Mouse (Mus musculus) kidney, adult 2 months (tissue): ENCODE results near the gene Il16. TPM values are rescaled to one million over a fixed set of nuclear protein-coding genes. Genes with fewer than 3 reads are reported as not detected.

ENCODE experiments used
- DNase-seq: peaks from one replicate; pipeline ENCODE4 v3.0.0; 2021
- H3K27ac ChIP-seq: fragments of 200-500 bp; 2 replicates; pipeline ENCODE4 v1.5.1; 2012; ENCODE audit warnings: low read depth, low read length, control low read depth, inconsistent platforms; ENCODE audit not compliant: insufficient read depth
- H3K27me3 ChIP-seq: fragments of 200-500 bp; replicated peaks from 2 replicates; pipeline ENCODE4 v1.6.1; 2012; ENCODE audit warnings: mild to moderate bottlenecking, moderate library complexity, low read length, inconsistent platforms; ENCODE audit not compliant: control insufficient read depth, insufficient read depth
- H3K36me3 ChIP-seq: fragments of 200-500 bp; 2 replicates; pipeline ENCODE4 v1.6.1; 2012; ENCODE audit warnings: mild to moderate bottlenecking, moderate library complexity, low read length, inconsistent platforms; ENCODE audit not compliant: control insufficient read depth, insufficient read depth
- H3K4me1 ChIP-seq: fragments of 200-500 bp; 2 replicates; pipeline ENCODE4 v1.6.1; 2011; ENCODE audit warnings: low read length; ENCODE audit not compliant: control insufficient read depth, insufficient read depth
- H3K4me3 ChIP-seq: fragments of 200-500 bp; 2 replicates; pipeline ENCODE4 v1.5.1; 2011; ENCODE audit warnings: mild to moderate bottlenecking, low read depth, low read length, control low read depth; ENCODE audit not compliant: insufficient read depth
- CTCF ChIP-seq: fragments of 200-500 bp; conservative IDR thresholded peaks from 2 replicates; pipeline ENCODE4 v1.5.1; 2011; ENCODE audit warnings: low read depth, mild to moderate bottlenecking, control low read depth, low read length, moderate library complexity, mixed read lengths; ENCODE audit not compliant: insufficient read depth, insufficient read length
- POLR2A ChIP-seq: fragments of 200-500 bp; IDR thresholded peaks from one replicate; pipeline ENCODE4 v1.6.1; 2011; ENCODE audit warnings: low read depth, low read length, control low read depth
- WGBS: fragments of 180-500 bp; shearing (Covaris S2); methylation state at CpG from one replicate; pipeline ENCODE4 v1.1.7; 2018; 5-methylcytosine and 5-hydroxymethylcytosine counted together
- polyA plus RNA-seq: library from polyadenylated mRNA; depleted of rRNA; stranded (reverse); fragments of >200 nt; gene quantifications from 2 replicates; pipeline ENCODE4 v1.2.3, GENCODE M21; 2012

The Il16 gene
- polyA plus RNA-seq, 1 experiment: 6.9 TPM

DNA sequence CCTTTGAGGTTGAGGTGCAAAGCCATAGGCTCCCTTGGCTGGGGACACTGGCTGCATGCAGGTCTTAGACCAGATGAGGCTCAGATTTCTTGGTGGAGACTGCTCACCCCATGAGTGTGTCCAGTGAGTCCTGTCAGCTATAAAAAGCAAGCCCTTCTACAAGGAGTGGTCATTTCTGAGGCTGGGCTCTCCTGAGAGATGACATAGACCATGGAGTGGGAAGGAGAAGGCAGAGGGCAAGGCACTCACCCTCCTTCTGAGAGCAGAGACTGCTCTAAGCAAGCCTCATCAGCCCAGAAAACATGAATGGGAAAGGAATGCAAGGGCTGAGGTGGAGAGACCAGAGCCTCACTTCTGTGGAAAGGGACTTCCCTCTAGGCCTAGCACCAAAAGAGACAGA is 19.7 kb downstream of the Il16 start:
- DNase-seq: no peak
- H3K27ac ChIP-seq: no peak overlapping the region
- H3K27me3 ChIP-seq: no peaks in the 10 kb centered on the region
- TF ChIP-seq CTCF (no peak), POLR2A (no peak)
- H3K4me3 ChIP-seq: no peak overlapping the region
- no peaks in the 10 kb centered on the region for H3K36me3 ChIP-seq
- H3K4me1 ChIP-seq: no peaks in the 10 kb centered on the region

DNA sequence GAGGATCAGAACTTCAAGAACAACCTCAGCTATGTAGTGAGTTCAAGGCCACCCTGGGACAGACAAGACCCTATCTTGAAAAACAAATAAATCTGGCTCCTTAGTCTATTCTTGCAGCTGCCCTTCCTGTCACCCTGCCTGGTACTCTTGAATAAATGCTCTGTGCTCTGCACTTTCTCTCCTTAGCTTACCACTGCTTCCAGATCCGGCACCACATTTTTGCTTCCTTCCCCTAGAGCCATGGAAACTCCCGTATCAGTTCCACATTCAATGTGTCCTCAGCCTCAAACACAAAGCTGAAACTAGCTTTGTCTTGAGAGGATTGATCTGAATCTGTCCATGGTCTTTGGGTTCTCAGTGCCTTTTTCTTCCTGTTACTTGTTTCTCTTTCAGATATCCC is 21.0 kb downstream of the Il16 start:
- no peak for TF ChIP-seq POLR2A
- Histone ChIP-seq H3K27ac (no peak overlapping the region), H3K4me1 (no peaks in the 10 kb centered on the region), H3K36me3 (no peaks in the 10 kb centered on the region), H3K4me3 (no peak overlapping the region), H3K27me3 (no peaks in the 10 kb centered on the region)
- 32% methylated on average over 2 of the region's 2 CpGs for WGBS
- no peak for DNase-seq

DNA sequence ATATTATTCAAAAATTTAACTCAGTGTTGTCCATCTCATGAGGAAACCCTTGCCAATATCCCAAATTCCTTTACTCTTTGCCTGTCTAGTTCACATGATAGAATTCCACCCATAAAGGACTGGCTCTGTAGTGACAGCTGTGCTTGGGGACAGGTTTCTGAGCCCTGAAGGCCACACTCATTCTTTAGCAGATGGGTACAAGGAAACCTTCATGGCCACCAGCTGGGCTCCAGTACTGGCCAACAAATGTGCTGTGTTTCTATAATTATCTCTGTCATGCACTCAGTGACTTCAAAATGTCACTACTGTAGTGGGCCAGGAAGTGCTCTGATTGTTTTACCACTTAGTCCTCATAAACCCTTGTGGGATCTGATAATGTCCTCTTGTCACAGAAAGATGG is 21.6 kb downstream of the Il16 start:
- no peaks in the 10 kb centered on the region for H3K27me3 ChIP-seq
- DNase-seq: no peak
- TF ChIP-seq POLR2A (no peak), CTCF (no peak)
- H3K36me3 ChIP-seq: no peaks in the 10 kb centered on the region
- H3K4me1 ChIP-seq: no peaks in the 10 kb centered on the region
- no peak overlapping the region for H3K4me3 ChIP-seq
- no peak overlapping the region for H3K27ac ChIP-seq

DNA sequence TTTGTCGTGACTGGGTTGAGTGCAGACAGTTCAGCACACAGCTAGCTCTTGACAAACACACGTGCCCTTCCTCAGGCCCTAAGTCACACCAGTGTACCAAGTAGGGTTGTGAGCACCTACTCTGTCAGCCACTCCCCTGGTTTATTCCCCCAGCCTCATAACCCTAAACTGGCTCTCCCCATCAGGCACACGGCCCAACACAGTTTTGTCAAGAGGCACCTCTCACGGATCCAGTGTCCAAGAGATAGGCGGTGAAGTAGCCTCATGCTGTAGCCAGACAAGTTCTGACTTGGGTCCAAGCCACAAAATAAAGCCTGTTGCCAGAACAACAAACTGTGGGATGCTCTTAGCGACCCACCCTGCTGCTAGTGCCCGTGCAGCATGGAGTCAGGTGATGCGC is 22.3 kb downstream of the Il16 start:
- Histone ChIP-seq H3K4me1 (no peaks in the 10 kb centered on the region), H3K36me3 (no peaks in the 10 kb centered on the region), H3K27ac (no peak overlapping the region), H3K27me3 (no peaks in the 10 kb centered on the region), H3K4me3 (no peak overlapping the region)
- DNase-seq: no peak
- 89% methylated on average over 8 of the region's 8 CpGs for WGBS
- TF ChIP-seq CTCF: no peak
- TF ChIP-seq POLR2A: no peak

DNA sequence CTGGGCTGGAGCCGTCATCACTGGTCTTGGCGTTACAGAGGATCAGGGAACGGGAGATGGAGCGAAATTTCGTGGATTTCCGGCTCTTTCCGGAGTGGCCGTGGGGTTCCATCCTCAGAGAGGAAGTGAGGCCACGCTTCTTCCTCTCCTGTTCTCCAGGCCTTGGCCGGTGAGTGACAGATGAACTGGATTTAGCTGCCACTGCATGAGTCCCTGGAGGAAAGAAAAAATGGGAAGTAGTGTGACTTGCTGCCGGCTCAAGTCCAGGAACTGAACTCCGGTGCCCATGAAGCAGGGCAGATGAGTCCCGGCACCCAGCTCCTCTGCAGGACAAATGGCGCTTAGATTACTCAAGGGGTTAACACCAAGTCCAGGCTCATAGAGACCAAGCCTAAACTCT is 23.0 kb downstream of the Il16 start:
- WGBS: 66% methylated on average over 14 of the region's 14 CpGs
- no peak overlapping the region for H3K27ac ChIP-seq
- H3K4me1 ChIP-seq: no peaks in the 10 kb centered on the region
- no peak overlapping the region for H3K4me3 ChIP-seq
- TF ChIP-seq CTCF (no peak), POLR2A (no peak)
- no peaks in the 10 kb centered on the region for H3K27me3 ChIP-seq
- H3K36me3 ChIP-seq: no peaks in the 10 kb centered on the region
- peak; percentile 13 for DNase-seq

DNA sequence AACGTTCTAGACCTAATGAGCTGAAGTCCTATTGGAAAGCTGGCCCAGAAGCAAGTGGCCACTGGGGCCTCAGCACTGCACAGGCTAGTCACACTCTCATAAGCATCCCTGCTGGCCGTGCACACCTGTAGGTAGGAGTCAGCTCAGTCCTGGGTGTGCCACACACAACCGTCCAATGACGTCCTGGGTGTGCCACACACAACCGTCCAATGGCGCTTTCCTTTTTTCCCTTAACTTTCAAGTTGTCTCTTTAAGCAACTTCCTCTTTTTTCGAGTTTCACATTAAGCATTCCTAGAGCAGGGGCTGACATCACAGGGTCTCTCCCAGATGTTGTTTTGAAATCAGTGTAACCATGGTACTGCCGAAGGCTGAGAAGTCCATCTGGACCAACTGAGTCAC is 25.3 kb downstream of the Il16 start:
- H3K4me1 ChIP-seq: no peaks in the 10 kb centered on the region
- 80% methylated on average over 8 of the region's 8 CpGs for WGBS
- no peak overlapping the region for H3K4me3 ChIP-seq
- H3K27ac ChIP-seq: no peak overlapping the region
- H3K27me3 ChIP-seq: no peaks in the 10 kb centered on the region
- no peak for TF ChIP-seq CTCF
- TF ChIP-seq POLR2A: no peak
- no peak for DNase-seq
- H3K36me3 ChIP-seq: no peaks in the 10 kb centered on the region

- Histone ChIP-seq H3K4me3 (no peak overlapping the region), H3K27me3 (no peaks in the 10 kb centered on the region), H3K36me3 (no peaks in the 10 kb centered on the region), H3K4me1 (no peaks in the 10 kb centered on the region), H3K27ac (no peak overlapping the region)
- WGBS: 53% methylated on average over 5 of the region's 5 CpGs
- TF ChIP-seq POLR2A (no peak), CTCF (no peak)
- no peak for DNase-seq
Observed at GRCm38 (mm10) chr7:83717021-83717725, 28.4 kb downstream of the Il16 start.
